Mouse (Mus musculus): ENCODE measurements at regions not wholly inside any gene's neighbourhood (a gene's known extent, or its start where the extent isn't known, plus 50 kb on each side); places are given as distances from the start of the nearest gene placed in this dataset.

- no peak overlapping the region for H3K27ac ChIP-seq (ENCODE audit: insufficient read depth, low read depth, low read length, poor library complexity, severe bottlenecking)
- no peaks in the 10 kb centered on the region for H3K4me1 ChIP-seq (ENCODE audit: control insufficient read depth in 2 of 2, insufficient read depth in 2 of 2, low read length in 2 of 2, poor library complexity in 1 of 2)
- TF ChIP-seq ZNF384 (IDR thresholded peaks at IDR 0.05; ENCODE audit: low read depth, low read length) (no peak), HCFC1 (IDR thresholded peaks at IDR 0.05; ENCODE audit: borderline replicate concordance, insufficient read depth, low read length) (no peak), ZC3H11A (IDR thresholded peaks at IDR 0.05; ENCODE audit: borderline replicate concordance, low read depth, low read length) (no peak), MAFK (IDR thresholded peaks at IDR 0.05; ENCODE audit: insufficient read depth, low read depth, low read length) (no peak)
- H3K9me3 ChIP-seq (ENCODE audit: control insufficient read depth, insufficient read depth, low read depth, low read length), result no peaks in the 10 kb centered on the region
- in situ Hi-C loops (cut with MboI; ENCODE audit: low sequenced_read_pairs in 2 of 2, unreplicated experiment in 2 of 2), result no loop called here
- H3K4me3 ChIP-seq (ENCODE audit: insufficient read depth in 1 of 2, low read depth in 1 of 2, low read length in 2 of 2, poor library complexity in 1 of 2, severe bottlenecking in 1 of 2), result no peak overlapping the region
- H3K36me3 ChIP-seq (ENCODE audit: control insufficient read depth, insufficient read depth, low read length, poor library complexity, severe bottlenecking), result no peaks in the 10 kb centered on the region
- no peak overlapping the region for H3K9ac ChIP-seq (ENCODE audit: insufficient read depth, low read depth, low read length, poor library complexity, severe bottlenecking)
- no peak for DNase-seq (ENCODE audit: low read depth, low spot score)
These were observed 608.4 kb upstream of the Fam92a start for GRCm38 (mm10) chr4:12780254-12780653.

- no peak for DNase-seq (ENCODE audit: low read depth, low spot score)
- TF ChIP-seq ZNF384 (IDR thresholded peaks at IDR 0.05; ENCODE audit: low read depth, low read length), result no peak
- no peaks in the 10 kb centered on the region for H3K9me3 ChIP-seq (ENCODE audit: control insufficient read depth, insufficient read depth, low read depth, low read length)
- no peak overlapping the region for H3K9ac ChIP-seq (ENCODE audit: insufficient read depth, low read depth, low read length, poor library complexity, severe bottlenecking)
- in situ Hi-C loops (cut with MboI; ENCODE audit: low sequenced_read_pairs in 2 of 2, unreplicated experiment in 2 of 2), result no loop called here
- no peak overlapping the region for H3K27ac ChIP-seq (ENCODE audit: insufficient read depth, low read depth, low read length, poor library complexity, severe bottlenecking)
- no peaks in the 10 kb centered on the region for H3K36me3 ChIP-seq (ENCODE audit: control insufficient read depth, insufficient read depth, low read length, poor library complexity, severe bottlenecking)
- no peak overlapping the region for H3K4me3 ChIP-seq (ENCODE audit: insufficient read depth in 1 of 2, low read depth in 1 of 2, low read length in 2 of 2, poor library complexity in 1 of 2, severe bottlenecking in 1 of 2)
- H3K4me1 ChIP-seq (ENCODE audit: control insufficient read depth in 2 of 2, insufficient read depth in 2 of 2, low read length in 2 of 2, poor library complexity in 1 of 2), result no peaks in the 10 kb centered on the region
These were observed 607.4 kb upstream of the Fam92a start for GRCm38 (mm10) chr4:12779211-12779610.

GRCm38 (mm10) chr4:12778163-12778562, 606.3 kb upstream of the Fam92a start:
- no peaks in the 10 kb centered on the region for H3K9me3 ChIP-seq (ENCODE audit: control insufficient read depth, insufficient read depth, low read depth, low read length)
- no peaks in the 10 kb centered on the region for H3K36me3 ChIP-seq (ENCODE audit: control insufficient read depth, insufficient read depth, low read length, poor library complexity, severe bottlenecking)
- TF ChIP-seq CHD2 (IDR thresholded peaks at IDR 0.05; ENCODE audit: low read depth, low read length), result no peak
- no peak for TF ChIP-seq HCFC1 (IDR thresholded peaks at IDR 0.05; ENCODE audit: borderline replicate concordance, insufficient read depth, low read length)
- TF ChIP-seq ZC3H11A (IDR thresholded peaks at IDR 0.05; ENCODE audit: borderline replicate concordance, low read depth, low read length), result no peak
- no peak for TF ChIP-seq ZNF384 (IDR thresholded peaks at IDR 0.05; ENCODE audit: low read depth, low read length)
- no peak for TF ChIP-seq MAFK (IDR thresholded peaks at IDR 0.05; ENCODE audit: insufficient read depth, low read depth, low read length)
- in situ Hi-C loops (cut with MboI; ENCODE audit: low sequenced_read_pairs in 2 of 2, unreplicated experiment in 2 of 2), result no loop called here
- no peak overlapping the region for H3K27ac ChIP-seq (ENCODE audit: insufficient read depth, low read depth, low read length, poor library complexity, severe bottlenecking)
- DNase-seq (ENCODE audit: low read depth, low spot score), result no peak
- H3K4me3 ChIP-seq (ENCODE audit: insufficient read depth in 1 of 2, low read depth in 1 of 2, low read length in 2 of 2, poor library complexity in 1 of 2, severe bottlenecking in 1 of 2), result no peak overlapping the region
- H3K4me1 ChIP-seq (ENCODE audit: control insufficient read depth in 2 of 2, insufficient read depth in 2 of 2, low read length in 2 of 2, poor library complexity in 1 of 2), result peaks cover under 1 to 3% of the 10 kb centered on the region in 2 experiments; a peak in 2 of 4 replicates
- H3K9ac ChIP-seq (ENCODE audit: insufficient read depth, low read depth, low read length, poor library complexity, severe bottlenecking), result no peak overlapping the region

- Histone ChIP-seq H3K9ac (ENCODE audit: insufficient read depth, low read depth, low read length, poor library complexity, severe bottlenecking) (no peak overlapping the region), H3K27ac (ENCODE audit: insufficient read depth, low read depth, low read length, poor library complexity, severe bottlenecking) (no peak overlapping the region), H3K9me3 (ENCODE audit: control insufficient read depth, insufficient read depth, low read depth, low read length) (no peaks in the 10 kb centered on the region), H3K4me3 (ENCODE audit: insufficient read depth in 1 of 2, low read depth in 1 of 2, low read length in 2 of 2, poor library complexity in 1 of 2, severe bottlenecking in 1 of 2) (no peak overlapping the region), H3K36me3 (ENCODE audit: control insufficient read depth, insufficient read depth, low read length, poor library complexity, severe bottlenecking) (no peaks in the 10 kb centered on the region), H3K4me1 (ENCODE audit: control insufficient read depth in 2 of 2, insufficient read depth in 2 of 2, low read length in 2 of 2, poor library complexity in 1 of 2) (peaks cover 3 to 9% of the 10 kb centered on the region in 2 experiments; a peak in 3 of 4 replicates)
- TF ChIP-seq CHD2 (IDR thresholded peaks at IDR 0.05; ENCODE audit: low read depth, low read length) (no peak), ZNF384 (IDR thresholded peaks at IDR 0.05; ENCODE audit: low read depth, low read length) (no peak), ZC3H11A (IDR thresholded peaks at IDR 0.05; ENCODE audit: borderline replicate concordance, low read depth, low read length) (no peak), HCFC1 (IDR thresholded peaks at IDR 0.05; ENCODE audit: borderline replicate concordance, insufficient read depth, low read length) (no peak)
- in situ Hi-C loops (cut with MboI; ENCODE audit: low sequenced_read_pairs in 2 of 2, unreplicated experiment in 2 of 2), result no loop called here
- DNase-seq (ENCODE audit: low read depth, low spot score), result no peak
These were observed 604.4 kb upstream of the Fam92a start for GRCm38 (mm10) chr4:12776217-12776578.

- TF ChIP-seq HCFC1 (IDR thresholded peaks at IDR 0.05; ENCODE audit: borderline replicate concordance, insufficient read depth, low read length), result no peak
- no peak for TF ChIP-seq ZC3H11A (IDR thresholded peaks at IDR 0.05; ENCODE audit: borderline replicate concordance, low read depth, low read length)
- TF ChIP-seq CHD2 (IDR thresholded peaks at IDR 0.05; ENCODE audit: low read depth, low read length), result no peak
- TF ChIP-seq ZNF384 (IDR thresholded peaks at IDR 0.05; ENCODE audit: low read depth, low read length), result no peak
- no peak for DNase-seq (ENCODE audit: low read depth, low spot score)
- Histone ChIP-seq H3K4me3 (ENCODE audit: insufficient read depth in 1 of 2, low read depth in 1 of 2, low read length in 2 of 2, poor library complexity in 1 of 2, severe bottlenecking in 1 of 2) (no peak overlapping the region), H3K27ac (ENCODE audit: insufficient read depth, low read depth, low read length, poor library complexity, severe bottlenecking) (no peak overlapping the region), H3K4me1 (ENCODE audit: control insufficient read depth in 2 of 2, insufficient read depth in 2 of 2, low read length in 2 of 2, poor library complexity in 1 of 2) (peaks cover 3 to 13% of the 10 kb centered on the region in 2 experiments; a peak in 3 of 4 replicates), H3K9ac (ENCODE audit: insufficient read depth, low read depth, low read length, poor library complexity, severe bottlenecking) (no peak overlapping the region), H3K9me3 (ENCODE audit: control insufficient read depth, insufficient read depth, low read depth, low read length) (no peaks in the 10 kb centered on the region), H3K36me3 (ENCODE audit: control insufficient read depth, insufficient read depth, low read length, poor library complexity, severe bottlenecking) (no peaks in the 10 kb centered on the region)
- in situ Hi-C loops (cut with MboI; ENCODE audit: low sequenced_read_pairs in 2 of 2, unreplicated experiment in 2 of 2), result no loop called here
These were observed 603.9 kb upstream of the Fam92a start for GRCm38 (mm10) chr4:12775524-12776216.

Data from ES-E14 (cell line).